ENCODE assay signal across 9 mouse cellular contexts in genomic region chrX:9128317-9128831, GRCm38 (mm10). TPM values are rescaled to one million over a fixed set of nuclear protein-coding genes. Genes with fewer than 3 reads are reported as not detected.
DNase-seq lines count a peak whose midpoint lies in the region; ATAC-seq and TF ChIP-seq lines count a peak whose summit lies in the region.
"Had no signal": no experiment of that assay in that cellular context is flagged by ENCODE, and none has a peak within 500 bp of the region (broad histone marks: within the 10 kb centered on the region; RNA-seq: fewer than 3 reads in every experiment).

No protein-coding gene starts in this region.

- no peak overlapping the region for H3K4me2 ChIP-seq in lung, embryonic 14.5 days

- 42% methylated on average over 7 of the region's 7 CpGs for WGBS in lung, embryonic 14.5 days
- WGBS in lung, adult 2 months, result 40% methylated on average over 7 of the region's 7 CpGs

- no peak for ATAC-seq in lung, embryonic 14.5 days (ENCODE audit: insufficient read depth)

- TF ChIP-seq CTCF in lung, embryonic 14.5 days (IDR thresholded peaks at IDR 0.05; ENCODE audit: low read depth), result peak; percentile 39
- no peak for TF ChIP-seq CTCF in lung, adult 2 months (IDR thresholded peaks at IDR 0.05; ENCODE audit: insufficient read depth, low read length)
- peak; percentile 73 for TF ChIP-seq CTCF in layer of hippocampus, adult 2 months (conservative IDR thresholded peaks at IDR 0.05)

- H3K27ac ChIP-seq in lung, embryonic 14.5 days (ENCODE audit: low read depth), result no peak overlapping the region
- no peak overlapping the region for H3K27ac ChIP-seq in layer of hippocampus, adult 2 months

- H3K36me3 ChIP-seq in lung, embryonic 14.5 days (ENCODE audit: insufficient read depth), result no peaks in the 10 kb centered on the region

- TF ChIP-seq POLR2A in lung, adult 2 months (IDR thresholded peaks at IDR 0.05; ENCODE audit: borderline replicate concordance, extremely low read depth, low read depth, low read length), result no peak

- H3K4me3 ChIP-seq in lung, embryonic 14.5 days (ENCODE audit: low read depth, low read length), result no peak overlapping the region
- H3K4me3 ChIP-seq in lung, adult 2 months (replicated peaks; ENCODE audit: extremely low read depth, low read depth, low read length), result no peak overlapping the region
- no peak overlapping the region for H3K4me3 ChIP-seq in layer of hippocampus, adult 2 months

- H3K9ac ChIP-seq in lung, embryonic 14.5 days, result no peak overlapping the region

- H3K27me3 ChIP-seq in lung, embryonic 14.5 days (ENCODE audit: insufficient read depth, low read length), result no peaks in the 10 kb centered on the region

- no peaks in the 10 kb centered on the region for H3K4me1 ChIP-seq in lung, embryonic 14.5 days (ENCODE audit: insufficient read depth)
- H3K4me1 ChIP-seq in lung, adult 2 months (ENCODE audit: control insufficient read depth, insufficient read depth, low read length), result no peaks in the 10 kb centered on the region

- DNase-seq in adrenal gland, postnatal 14 days, result peak; percentile 6
- DNase-seq in adrenal gland, postnatal 25 days, result no peak
- peak; percentile 62 for DNase-seq in lung, embryonic 14.5 days
- DNase-seq in lung, adult 2 months, result no peak
- DNase-seq in cerebellum, postnatal 25 days, result peak; percentile 9 to 62
- DNase-seq in layer of hippocampus, adult 2 months (ENCODE audit: low spot score in 2 of 2), result peak; percentile 7 to 33
- DNase-seq in retina, postnatal 7 days (ENCODE audit: low read depth, low spot score), result peak; percentile 1
- DNase-seq in T-cell, adult 2 months (ENCODE audit: low spot score), result no peak

- no peaks in the 10 kb centered on the region for H3K9me3 ChIP-seq in lung, embryonic 14.5 days (ENCODE audit: low read depth, low read length)

RNA-seq across cellular contexts. Expression of gene 4930402K13Rik, which starts 24.0 kb away (rescaled TPM):
- total RNA-seq in adrenal gland, postnatal 14 days (2021), result not detected in 2 replicates
- total RNA-seq in adrenal gland, postnatal 25 days (2021), result not detected in 2 replicates
- not detected in 2 replicates for polyA plus RNA-seq in lung, embryonic 14.5 days (2014; fragmentation: Nextera tagmentation; extraction: Ambion mirVana)
- polyA plus RNA-seq in lung, adult 2 months (2012; rRNA removed), result not detected in 2 replicates
- not detected for total RNA-seq in layer of hippocampus, adult 2 months (2021)
- polyA plus RNA-seq: gonadal fat pad, adult 2 months had no signal

Comparison
In these comparisons a context has a peak if more than half of its experiments do, and no peak if none do; other contexts are left out.
1. DNase-seq: peak in adrenal gland, postnatal 14 days (single experiment), lung, embryonic 14.5 days (single experiment), cerebellum, postnatal 25 days (2 of 2), layer of hippocampus, adult 2 months (2 of 2) and retina, postnatal 7 days (single experiment); none in adrenal gland, postnatal 25 days (single experiment), lung, adult 2 months (single experiment) and T-cell, adult 2 months (single experiment).